Mouse (Mus musculus) inflammation-experienced regulatory T-cells, adult 6 months (primary cell): Measurements from ENCODE around the gene Cpa4. TPM values are rescaled to one million over a fixed set of nuclear protein-coding genes. Genes with fewer than 3 reads are reported as not detected.

Source experiments
- ATAC-seq: one replicate; pipeline ENCODE4 v1.8.0; 2017
- polyA plus RNA-seq, 3 experiments: library from polyadenylated mRNA; unstranded; fragments of 100-300 nt; shearing (Covaris generic); gene quantifications; one replicate each; pipeline ENCODE4 v1.2.1; 2017

Cpa4 gene
- polyA plus RNA-seq, result not detected

DNA sequence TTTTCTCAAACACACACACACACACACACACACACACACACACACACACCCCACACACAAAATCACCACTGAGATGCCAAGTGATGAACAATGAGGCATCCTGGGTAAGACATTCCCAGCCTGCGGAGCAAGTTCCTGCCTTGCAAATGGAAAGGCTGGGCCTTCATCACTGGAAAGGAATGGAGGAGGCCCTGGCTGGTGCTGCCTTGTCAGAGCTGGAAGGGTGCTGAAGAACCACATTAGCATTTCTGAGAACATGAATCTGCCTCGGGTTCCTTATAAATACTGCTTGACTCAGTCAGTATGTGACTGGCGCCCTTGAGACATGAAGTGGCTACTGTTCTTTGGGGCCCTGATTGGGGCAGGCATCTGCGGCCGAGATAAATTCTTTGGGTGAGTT is at the start of gene Cpa4:
TSS of gene Cpa4 (plus strand) at position 301 of the 400 bp plus-strand sequence.
- ATAC-seq, result no peak

DNA sequence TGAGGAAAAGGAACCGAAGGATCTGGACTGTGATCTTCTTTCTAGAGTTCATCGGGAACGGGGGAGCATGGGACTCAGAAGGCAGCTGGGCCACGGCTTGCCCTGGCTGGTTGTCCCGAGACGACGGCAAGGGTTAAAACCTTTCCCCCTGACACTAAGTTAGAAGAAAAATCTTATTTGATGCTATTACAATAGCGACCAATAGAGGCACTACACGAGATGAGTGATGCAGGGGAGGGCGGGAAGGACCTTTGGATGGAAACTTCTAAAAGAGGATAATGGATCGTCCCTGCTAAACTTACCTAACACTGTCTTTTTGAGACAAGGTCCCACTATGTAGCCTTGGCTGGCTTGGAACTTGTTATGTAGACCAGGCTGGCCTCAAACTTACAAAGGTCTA is 47.8 kb upstream of the Cpa4 start:
- ATAC-seq, result no peak

DNA sequence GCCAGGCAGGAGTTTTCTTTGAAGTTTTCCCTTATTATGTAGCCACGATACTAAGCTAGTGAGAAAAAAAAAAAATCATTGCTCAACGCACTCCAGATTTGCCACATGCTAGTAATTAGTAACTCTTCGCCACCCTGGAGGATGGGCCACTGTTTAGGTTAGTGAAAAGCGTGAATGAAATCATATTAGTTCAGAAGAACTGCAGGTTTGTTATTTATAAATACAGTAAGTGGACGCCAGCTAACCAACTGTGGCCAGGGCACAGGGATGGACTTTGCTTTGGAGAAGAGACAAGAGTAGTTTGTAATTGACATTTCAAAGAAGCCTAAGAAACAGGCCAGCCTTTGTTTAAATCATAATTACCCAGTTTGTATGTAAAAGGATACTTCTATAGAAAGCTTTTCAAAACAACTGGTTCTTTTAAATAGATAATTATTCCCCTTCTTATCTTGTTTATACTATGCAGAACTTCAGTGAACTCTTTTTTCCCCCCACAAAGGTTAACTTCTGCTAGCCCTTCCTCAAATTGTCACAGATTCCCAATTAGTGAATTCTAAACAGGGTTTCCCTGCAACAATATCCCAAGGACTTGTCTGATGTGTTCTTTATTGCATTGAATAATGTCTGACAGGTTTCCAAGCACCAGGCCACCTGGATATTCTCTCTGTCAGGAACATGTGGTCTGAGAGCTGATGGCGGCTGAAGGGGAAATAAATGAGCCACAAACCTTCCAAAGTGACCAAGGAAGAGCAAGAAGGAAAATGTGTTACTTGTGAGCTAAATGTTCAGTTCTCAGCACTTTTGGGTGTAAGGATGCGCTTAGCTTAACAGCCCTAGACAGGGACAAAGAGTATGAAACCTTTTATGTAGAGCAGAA is 42.5 kb upstream of the Cpa4 start:
- no peak for ATAC-seq

DNA sequence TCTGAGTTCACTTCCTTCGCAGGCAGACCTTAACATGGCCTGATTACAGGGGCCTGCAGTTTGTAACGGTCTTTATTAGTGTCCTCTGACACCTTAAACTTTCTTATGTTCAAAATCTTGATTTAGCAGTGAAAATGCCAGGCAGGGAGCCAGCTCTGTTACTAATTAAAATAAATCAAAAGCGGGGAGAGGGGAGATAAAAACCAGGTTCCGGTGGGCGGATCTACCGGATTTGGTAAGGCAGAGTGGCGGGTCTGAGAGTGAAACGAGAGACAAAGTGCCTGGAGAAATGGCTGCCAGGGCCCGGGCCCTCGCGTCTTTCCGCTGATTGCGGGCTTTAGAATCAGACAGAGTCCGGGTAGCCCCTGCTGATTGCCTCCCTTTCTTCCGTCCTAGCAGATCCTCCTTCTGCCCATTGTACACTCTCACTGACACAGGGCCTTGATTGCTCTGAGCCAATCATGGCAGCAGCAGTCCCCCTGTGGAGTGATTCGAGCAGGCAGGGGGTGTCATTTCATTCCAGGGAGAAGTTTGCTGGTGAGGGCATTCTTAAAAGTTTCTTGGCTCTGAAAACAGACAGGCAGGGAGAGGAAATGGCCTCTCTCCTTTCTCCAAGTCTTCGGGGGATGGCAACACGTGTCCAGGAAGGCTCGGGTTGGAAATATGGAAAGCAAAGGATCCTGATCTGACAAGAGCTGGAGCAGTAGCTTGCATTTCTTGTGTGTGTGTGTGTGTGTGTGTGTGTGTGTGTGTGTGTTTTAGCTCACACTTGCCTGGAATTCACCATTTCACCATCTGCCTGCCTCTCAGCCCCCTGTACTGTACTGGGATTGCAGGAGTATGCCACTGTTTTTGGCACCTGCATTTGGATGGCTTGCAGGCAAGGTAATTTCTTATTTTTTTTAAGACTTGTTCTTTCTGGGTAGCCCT is 41.3 kb upstream of the Cpa4 start:
- no peak for ATAC-seq

DNA sequence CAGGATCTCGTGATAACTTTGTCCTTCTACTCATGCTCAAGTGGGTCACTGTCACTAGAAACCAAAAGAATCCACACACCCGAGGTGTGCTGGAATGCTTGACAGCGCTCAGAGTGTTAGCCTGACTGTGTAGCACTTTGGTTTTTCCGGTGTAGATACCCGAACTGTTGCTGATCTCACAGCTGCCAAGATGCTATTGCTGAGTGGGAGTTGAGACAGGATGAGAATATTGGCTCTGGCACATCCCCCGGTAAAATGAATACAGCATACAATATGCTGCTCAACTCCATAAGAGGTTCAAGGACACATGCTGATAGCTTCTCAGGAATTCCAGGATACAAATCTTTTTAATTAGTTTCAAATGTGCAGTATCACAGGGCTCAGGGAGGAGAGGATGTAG is 39.4 kb upstream of the Cpa4 start:
- ATAC-seq, result no peak

DNA sequence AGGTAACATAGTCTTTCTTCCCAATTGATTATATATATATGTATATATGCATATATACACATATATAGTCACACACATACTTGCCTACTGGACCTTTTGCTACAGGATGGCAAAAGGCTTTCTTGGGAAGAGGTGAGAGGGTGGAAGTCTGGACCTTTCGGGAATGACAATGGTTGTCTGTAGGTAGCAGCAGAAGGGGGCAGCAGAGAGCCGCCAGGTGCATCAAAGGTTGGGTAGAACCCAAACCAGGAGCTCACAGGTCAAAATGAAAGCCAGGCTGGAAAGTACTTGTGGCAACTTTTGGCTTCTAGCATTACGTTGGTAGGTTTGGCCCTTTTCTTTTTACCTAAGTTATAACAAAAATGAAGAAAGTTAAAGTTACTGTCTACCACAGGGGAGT is 32.8 kb upstream of the Cpa4 start:
- ATAC-seq, result no peak

DNA sequence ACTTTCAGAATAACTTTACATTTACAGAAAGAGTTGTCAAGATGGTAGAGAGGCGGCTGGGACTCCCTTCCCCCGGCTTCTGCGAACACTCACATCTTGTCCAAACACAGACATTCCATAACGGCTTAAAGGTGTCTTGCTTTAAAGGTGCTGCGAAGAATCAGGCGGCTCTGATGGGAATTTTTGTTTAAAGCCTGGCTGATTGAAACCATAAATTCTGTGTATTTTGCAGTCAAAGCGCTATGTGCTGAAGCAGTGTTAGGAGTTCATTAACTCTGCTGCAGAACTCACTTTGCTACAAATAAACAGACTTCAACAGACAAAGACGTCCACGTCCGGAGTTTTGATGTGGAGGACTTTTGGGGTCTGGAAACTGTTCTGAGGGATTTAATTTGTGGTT is 29.9 kb upstream of the Cpa4 start:
- no peak for ATAC-seq

DNA sequence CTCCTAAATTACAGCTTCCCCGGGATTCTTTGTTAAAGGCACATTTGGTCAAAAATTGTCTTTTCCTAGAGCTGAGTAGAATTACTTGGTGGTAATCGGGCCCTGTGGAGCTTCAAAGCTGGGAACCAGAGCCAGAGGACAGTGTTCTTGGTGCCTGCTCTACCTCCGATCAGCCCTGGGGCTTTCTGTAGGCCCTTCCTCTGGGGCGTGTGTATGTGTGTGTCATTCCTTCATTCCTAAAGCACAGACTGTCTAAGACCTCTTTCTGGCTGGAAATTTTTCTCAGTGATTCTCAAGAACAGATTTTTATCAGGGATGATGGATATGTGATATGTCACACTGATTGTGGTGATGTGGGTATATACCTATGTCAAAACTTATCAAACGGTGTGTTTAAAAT is 29.4 kb upstream of the Cpa4 start:
- ATAC-seq, result no peak

DNA sequence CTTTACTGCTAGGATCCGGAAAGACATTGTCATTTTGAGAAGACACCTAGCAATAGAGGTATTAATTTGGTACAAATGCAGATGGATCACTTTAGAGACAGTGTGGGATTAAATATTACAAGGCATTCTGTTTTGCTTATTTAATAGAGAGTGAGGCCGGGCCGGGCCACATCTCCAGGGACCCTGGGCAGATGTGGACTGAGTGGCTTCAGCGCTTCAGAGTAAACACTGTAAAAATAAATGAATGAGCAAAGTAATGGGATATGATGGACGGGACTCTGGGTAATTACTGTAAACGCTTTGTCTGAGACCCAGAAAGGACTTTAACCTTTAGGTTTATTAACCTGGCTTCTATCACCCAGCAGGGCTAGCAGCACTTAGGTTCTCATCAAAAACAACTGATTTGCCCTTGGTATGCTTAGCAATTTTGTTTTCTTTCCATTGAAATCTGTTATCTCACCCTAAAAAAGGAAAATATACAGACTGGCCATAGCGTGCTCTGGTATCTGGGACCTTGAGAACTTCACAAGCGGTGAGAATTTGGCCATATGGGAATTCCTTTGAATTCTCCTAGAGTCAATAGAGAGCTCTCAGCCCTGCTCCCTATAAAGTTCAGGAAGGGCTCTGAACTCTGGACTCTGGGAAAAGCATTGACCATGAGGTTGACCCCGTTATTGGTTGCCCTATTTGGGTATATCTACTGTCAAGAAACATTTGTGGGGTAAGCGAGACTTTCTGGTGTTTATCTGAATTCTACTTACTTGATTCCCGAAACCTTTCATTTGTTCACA is 27.0 kb upstream of the Cpa4 start, which contains the start of gene Cpa2:
TSS of gene Cpa2 (plus strand) at position 574 of the 791 bp plus-strand sequence.
- no peak for ATAC-seq

DNA sequence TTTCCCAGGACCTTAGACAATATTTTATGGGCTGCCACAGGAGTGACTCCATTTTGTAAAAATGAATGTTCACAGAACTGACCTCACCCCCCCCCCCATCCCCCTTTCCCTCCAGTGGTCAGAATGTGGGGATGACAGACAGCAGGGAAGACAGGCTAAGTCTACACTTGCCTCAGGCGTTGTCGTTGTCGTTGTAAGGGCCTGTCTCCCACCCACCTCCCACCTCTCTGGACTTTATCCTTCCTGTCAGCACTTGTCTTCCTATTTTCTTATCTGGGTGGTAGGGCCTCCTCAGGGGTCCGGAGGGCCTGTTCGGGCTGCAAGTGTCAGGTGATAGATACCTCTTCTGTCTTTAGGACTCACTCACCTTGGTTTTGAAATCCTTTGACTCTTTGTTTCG is 25.9 kb upstream of the Cpa4 start:
- ATAC-seq, result no peak

DNA sequence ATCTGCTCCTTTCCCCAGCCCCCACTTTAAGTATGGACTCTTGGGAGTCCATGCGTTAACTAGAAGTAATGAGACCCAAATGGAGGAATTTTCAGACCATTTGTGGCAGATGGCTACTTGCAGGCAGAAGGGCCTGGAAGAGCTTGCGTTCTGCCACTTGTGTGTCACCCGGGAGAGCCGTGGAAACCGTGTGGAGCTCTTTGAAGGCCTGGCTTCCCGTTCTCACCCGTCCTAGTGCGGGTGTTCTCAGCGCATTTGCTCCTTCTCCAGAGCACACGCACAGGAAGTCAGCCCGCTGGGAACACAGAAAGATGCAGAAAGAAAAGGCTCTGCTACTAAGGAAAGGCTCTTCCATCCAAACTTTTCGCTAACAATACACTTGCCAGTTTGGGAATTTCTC is 25.1 kb upstream of the Cpa4 start:
- no peak for ATAC-seq

DNA sequence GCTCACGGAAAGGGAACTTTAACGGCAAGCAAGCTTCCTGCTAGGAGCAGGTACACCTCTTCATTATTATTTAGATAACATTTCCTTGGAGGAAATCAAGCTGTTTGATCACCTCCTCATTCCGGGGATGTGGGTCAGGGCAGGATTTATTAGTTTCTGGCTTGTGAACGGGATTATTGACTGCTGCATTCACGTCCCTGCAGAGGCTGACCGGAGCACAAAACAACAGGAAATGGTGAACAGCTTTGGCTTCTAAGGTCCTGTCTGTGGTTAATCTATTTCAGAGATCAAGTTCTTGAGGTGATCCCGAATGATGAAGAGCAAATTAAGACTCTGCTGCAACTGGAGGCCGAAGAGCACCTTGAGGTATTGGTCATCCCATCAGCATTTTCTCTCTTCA is 24.3 kb upstream of the Cpa4 start:
- no peak for ATAC-seq

DNA sequence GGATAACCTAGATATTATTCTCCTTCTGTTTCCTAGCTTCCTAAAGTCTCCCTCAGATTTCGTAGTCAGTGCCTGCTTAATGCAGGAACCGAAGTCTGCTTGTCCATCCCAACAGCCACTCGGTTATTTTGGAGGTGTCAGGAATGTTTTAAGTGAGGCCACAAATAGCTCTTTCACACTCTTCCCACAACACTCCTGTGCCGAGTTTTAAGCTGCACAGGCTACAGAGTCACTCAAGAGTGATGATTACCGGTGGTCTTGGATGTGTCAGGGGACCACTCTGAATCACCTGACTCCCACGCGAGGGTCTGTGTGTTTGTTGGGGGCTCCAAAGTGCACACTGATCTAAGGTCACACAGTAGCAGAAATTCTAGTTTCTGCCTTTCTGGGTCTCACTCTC is 22.5 kb upstream of the Cpa4 start:
- ATAC-seq, result no peak

DNA sequence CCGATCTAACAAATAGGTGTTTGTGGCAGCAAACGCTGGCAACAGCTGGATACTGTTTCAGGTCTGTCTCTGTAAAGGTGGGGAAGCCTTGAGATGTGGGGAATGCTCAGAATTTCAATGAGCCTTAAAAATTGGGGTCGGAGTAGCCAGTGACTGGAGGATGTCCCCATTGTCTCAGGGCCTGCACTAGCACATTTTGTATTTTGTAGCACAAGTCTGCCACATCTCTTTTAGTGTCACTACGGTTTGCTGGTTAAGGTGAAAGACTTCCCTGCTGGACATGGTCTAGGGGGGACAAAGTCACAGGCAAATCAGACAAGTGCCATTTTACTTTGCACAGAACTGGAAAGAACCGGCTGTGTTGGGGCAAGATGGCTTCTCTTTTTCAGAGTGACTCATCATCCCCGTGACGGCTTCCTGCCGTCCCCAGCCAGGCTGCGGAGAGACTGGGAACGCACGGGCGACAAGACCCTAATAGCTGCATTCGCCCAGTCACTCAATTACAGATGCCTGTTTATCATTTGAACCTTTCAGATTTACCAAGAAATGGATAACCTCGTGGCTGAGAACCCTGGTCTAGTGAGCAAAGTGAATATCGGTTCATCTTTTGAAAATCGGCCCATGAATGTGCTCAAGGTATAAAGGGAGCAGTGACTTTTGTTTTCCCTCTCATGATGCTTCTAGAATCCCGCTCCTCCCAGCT is 21.4 kb upstream of the Cpa4 start:
- peak; percentile 85 for ATAC-seq

DNA sequence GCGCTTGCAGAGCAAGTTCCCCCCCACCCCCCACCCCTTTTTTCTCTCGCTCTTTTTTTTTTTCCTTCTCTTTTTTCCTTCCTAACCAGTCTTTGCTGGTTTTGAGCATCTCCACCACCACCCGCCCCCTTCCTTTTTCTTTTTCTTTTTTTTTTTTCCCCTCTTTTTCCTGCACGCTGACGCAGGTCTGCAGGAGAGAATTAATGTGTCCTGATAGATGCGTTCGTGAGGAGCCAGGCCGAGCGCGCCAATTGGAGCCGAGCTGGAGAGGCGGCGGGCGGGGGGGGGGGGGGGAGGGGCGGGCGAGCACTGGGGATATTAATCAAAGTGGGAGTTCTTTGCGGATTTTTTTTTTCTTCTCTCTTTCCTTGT is 20.9 kb upstream of the Cpa4 start:
- ATAC-seq, result no peak

DNA sequence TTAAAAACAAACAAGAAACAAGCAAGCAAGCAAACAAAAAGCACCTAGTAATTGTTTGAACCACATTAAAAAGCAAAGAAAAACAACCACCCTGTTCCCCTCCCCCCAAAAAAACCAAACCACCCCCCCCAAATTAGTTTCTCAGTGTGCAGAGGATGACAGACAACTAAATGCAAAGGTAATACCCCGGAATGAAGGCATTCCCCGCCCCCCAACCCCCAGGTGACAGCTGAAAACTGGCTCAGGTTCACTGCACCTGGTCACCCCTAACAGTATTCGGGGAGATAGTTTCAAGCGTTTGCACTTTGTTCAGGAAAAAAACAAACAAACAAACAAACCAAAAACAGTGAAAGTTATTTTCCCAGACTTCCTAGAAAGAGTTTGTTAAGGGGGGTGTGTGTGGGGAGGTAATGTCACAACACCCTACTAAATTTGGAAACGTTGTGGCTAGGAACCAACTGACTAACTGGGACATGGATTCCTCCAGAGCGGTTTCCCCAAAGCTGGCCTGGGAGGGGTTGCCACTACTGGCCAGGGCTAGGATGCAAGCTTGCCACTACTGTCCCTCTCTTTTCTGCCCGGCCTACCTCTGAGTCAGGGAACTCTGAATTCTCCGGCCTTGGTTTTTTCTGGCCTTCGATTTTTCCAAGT is 20.4 kb upstream of the Cpa4 start:
- ATAC-seq, result no peak

DNA sequence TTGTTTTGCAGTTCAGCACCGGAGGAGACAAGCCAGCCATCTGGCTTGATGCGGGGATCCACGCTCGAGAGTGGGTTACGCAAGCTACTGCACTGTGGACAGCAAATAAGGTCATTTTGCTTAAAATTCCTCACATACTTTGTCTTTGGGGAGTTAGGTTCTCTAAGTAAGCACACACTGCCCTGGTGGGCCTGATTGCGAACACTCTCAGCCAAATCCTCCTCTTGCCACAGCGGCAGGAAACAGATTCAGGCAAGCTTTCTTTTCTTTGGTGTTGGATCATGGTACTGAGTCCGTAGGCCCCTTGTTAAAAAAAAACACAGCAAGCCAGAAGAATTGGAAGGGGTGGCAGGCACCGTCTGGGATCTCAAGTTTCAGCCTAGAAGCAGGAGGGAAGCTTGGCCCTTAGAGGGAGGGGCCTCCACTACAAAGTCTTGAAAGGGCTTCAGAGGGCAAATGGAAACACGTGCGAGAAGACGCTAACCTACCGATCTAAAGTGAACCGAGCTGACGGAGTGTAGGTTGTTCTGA is 18.9 kb upstream of the Cpa4 start:
- ATAC-seq, result no peak

DNA sequence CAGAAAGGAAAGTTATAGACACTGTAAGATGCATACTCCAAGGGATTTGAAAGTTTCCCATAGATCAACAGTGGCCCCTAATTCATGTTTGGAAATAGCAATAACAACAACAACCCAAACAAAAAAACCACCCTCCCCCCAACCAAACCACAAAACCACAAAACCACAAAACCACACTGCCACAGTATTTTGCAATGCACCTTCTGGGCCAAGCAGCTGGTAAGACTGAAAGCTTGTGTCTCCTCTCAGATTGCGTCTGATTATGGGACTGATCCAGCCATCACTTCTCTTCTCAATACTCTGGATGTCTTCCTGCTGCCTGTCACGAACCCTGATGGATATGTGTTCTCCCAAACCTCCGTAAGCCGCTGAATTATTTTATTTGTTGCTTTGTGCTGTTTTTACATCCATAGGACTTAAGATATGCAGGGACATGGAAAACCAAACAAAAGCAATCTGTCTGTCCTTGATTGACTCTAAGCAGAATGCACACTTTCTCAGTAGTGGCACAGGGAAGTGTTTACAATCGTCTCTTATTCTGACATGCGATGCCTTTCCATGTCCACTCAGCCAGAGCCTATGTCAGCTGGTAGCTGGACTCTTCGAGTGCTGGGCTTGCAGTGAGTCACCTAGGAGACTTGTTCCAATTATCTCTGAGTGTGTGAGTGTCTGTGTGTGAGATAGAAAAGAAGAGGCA is 17.5 kb upstream of the Cpa4 start:
- ATAC-seq, result no peak

DNA sequence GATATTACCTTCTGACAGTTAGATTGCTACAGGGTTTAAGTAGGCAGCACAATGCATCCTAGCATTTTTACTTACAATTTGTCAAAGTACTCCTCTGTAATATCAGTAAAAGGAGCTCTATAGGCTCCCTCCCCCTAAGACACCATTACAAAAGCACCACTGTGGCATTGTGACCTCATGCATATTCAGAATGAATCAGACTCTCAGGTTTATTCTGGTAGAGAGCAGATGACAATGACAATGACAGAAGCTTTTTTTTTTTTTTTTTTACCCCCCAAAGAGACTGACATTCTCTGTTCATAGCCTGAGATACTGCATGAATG is 17.0 kb upstream of the Cpa4 start:
- no peak for ATAC-seq

DNA sequence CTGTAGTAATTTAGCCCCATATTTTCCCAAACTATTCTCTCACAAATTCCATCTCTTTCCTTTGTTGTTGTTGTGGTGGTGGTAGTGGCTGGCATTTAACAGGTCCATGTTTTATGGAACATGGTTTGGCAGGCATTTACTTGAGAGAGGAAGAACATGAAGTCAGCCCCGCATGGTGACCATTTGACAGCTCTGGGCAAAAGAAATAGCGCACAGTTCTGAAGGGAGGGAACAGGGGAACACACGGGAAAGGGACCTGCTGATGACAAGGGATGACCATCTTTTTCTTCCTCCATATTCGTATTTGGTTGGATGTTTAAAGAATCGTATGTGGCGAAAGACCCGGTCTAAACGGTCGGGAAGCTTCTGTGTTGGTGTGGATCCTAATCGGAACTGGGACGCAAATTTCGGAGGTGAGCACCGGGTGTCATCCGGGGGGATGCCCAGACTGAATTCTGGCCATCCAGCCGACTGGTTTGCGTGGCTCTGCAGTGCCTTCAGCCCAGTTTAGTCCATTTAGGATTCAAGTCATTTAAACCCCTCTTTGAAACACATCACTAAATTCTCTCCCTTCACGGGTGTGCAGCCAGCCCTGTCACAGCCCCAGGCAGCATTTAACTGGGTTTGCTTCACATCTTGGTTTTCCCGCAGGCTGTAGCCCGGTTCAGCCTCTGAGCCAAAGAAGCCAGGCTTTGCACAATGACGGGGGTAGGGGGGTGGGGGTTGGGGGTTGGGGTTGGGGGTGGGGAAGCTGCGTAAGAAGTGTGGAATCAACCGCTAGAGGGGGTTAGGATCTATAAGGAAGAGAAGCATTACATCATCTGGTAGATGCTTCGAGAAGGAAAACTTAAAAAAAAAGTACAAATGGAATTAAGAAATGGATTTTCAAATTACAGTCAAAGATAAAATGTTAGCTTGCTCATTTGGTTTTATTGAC is 16.3 kb upstream of the Cpa4 start:
- no peak for ATAC-seq
